ENCODE assay signal across 16 mouse cellular contexts in genomic region chr17:30465060-30465762, GRCm38 (mm10).
A peak's percentile ranks its signal among the peaks of the same experiment; 100 is the strongest.
DNase-seq lines count a peak whose midpoint lies in the region; ATAC-seq and TF ChIP-seq lines count a peak whose summit lies in the region.
"Had no signal": no experiment of that assay in that cellular context is flagged by ENCODE, and none has a peak within 500 bp of the region (broad histone marks: within the 10 kb centered on the region; RNA-seq: fewer than 3 reads in every experiment).

No protein-coding gene starts in this region.

- TF ChIP-seq CTCF in intestine, postnatal 0 days (IDR thresholded peaks at IDR 0.05; ENCODE audit: low read depth): no peak
- TF ChIP-seq CTCF in G1E (IDR thresholded peaks at IDR 0.05; ENCODE audit: low read depth, low read length): 0 out of 2 replicates have a peak, but pooled peaks have one; percentile 5

- peaks cover 24% of the 10 kb centered on the region for H3K4me1 ChIP-seq in intestine, embryonic 14.5 days (replicated peaks; ENCODE audit: control insufficient read depth, insufficient read depth, low read length)
- no peaks in the 10 kb centered on the region for H3K4me1 ChIP-seq in intestine, postnatal 0 days (replicated peaks; ENCODE audit: control insufficient read depth, insufficient read depth, low read length)
- H3K4me1 ChIP-seq in G1E (ENCODE audit: insufficient read depth, low read depth, low read length): no peaks in the 10 kb centered on the region
- H3K4me1 ChIP-seq in forebrain, embryonic 12.5 days: peaks cover 57% of the 10 kb centered on the region

- H3K79me2 ChIP-seq in myocyte (ENCODE audit: control insufficient read depth, insufficient read depth): no peaks in the 10 kb centered on the region

- no peaks in the 10 kb centered on the region for H3K36me3 ChIP-seq in intestine, embryonic 14.5 days (ENCODE audit: control insufficient read depth, insufficient read depth, low read length)
- H3K36me3 ChIP-seq in intestine, postnatal 0 days (ENCODE audit: control insufficient read depth, insufficient read depth): peaks cover 4% of the 10 kb centered on the region; the same call in 1 of the 2 replicates
- H3K36me3 ChIP-seq in G1E (replicated peaks): peaks cover 26% of the 10 kb centered on the region
- no peaks in the 10 kb centered on the region for H3K36me3 ChIP-seq in myocyte (ENCODE audit: control insufficient read depth, insufficient read depth)
- H3K36me3 ChIP-seq in forebrain, embryonic 12.5 days (replicated peaks): no peaks in the 10 kb centered on the region
- H3K36me3 ChIP-seq: embryonic facial prominence, embryonic 12.5 days; forebrain, embryonic 10.5 days; hindbrain, embryonic 15.5 days; kidney, embryonic 15.5 days; neural tube, embryonic 15.5 days had no signal

- H3K27me3 ChIP-seq in intestine, embryonic 14.5 days (replicated peaks; ENCODE audit: control insufficient read depth, insufficient read depth, low read length): no peaks in the 10 kb centered on the region
- H3K27me3 ChIP-seq in intestine, postnatal 0 days (replicated peaks; ENCODE audit: control insufficient read depth, insufficient read depth, low read length): no peaks in the 10 kb centered on the region
- no peaks in the 10 kb centered on the region for H3K27me3 ChIP-seq in G1E (ENCODE audit: insufficient read depth, low read length)
- no peaks in the 10 kb centered on the region for H3K27me3 ChIP-seq in myocyte (ENCODE audit: control insufficient read depth, insufficient read depth, insufficient read length)
- peaks cover 3% of the 10 kb centered on the region; the same call in 1 of the 2 replicates for H3K27me3 ChIP-seq in forebrain, embryonic 12.5 days
- H3K27me3 ChIP-seq: embryonic facial prominence, embryonic 12.5 days; hindbrain, embryonic 15.5 days; kidney, embryonic 15.5 days; neural tube, embryonic 15.5 days had no signal

- no peaks in the 10 kb centered on the region for H3K9me3 ChIP-seq in intestine, embryonic 14.5 days (ENCODE audit: control insufficient read depth, low read length)
- no peaks in the 10 kb centered on the region for H3K9me3 ChIP-seq in intestine, postnatal 0 days (ENCODE audit: control insufficient read depth)
- H3K9me3 ChIP-seq in G1E (replicated peaks): no peaks in the 10 kb centered on the region
- H3K9me3 ChIP-seq in forebrain, embryonic 12.5 days: no peaks in the 10 kb centered on the region
- H3K9me3 ChIP-seq: embryonic facial prominence, embryonic 12.5 days; forebrain, embryonic 10.5 days; hindbrain, embryonic 15.5 days; kidney, embryonic 15.5 days; neural tube, embryonic 15.5 days had no signal

- H3ac ChIP-seq in myocyte (ENCODE audit: control insufficient read depth, insufficient read length): no peak overlapping the region

- DNase-seq in intestine, embryonic 14.5 days (ENCODE audit: low spot score): no peak
- DNase-seq in 3T3-L1 (ENCODE audit: low read depth, low spot score) (peak; percentile 87), G1E (ENCODE audit: low spot score) (no peak)
- no peak for DNase-seq in right cerebral cortex, postnatal 4 days
- DNase-seq: retina, postnatal 1 day had no signal

- H3K9ac ChIP-seq in intestine, embryonic 14.5 days (ENCODE audit: low read length): no peak overlapping the region
- no peak overlapping the region for H3K9ac ChIP-seq in intestine, postnatal 0 days (ENCODE audit: low read depth, low read length)
- no peak overlapping the region for H3K9ac ChIP-seq in forebrain, embryonic 12.5 days
- H3K9ac ChIP-seq: embryonic facial prominence, embryonic 12.5 days; hindbrain, embryonic 15.5 days; kidney, embryonic 15.5 days; neural tube, embryonic 15.5 days had no signal

- 42% methylated on average over 6 of the region's 6 CpGs for WGBS in intestine, embryonic 14.5 days
- 65% methylated on average over 6 of the region's 6 CpGs for WGBS in intestine, postnatal 0 days
- 85% methylated on average over 6 of the region's 6 CpGs for WGBS in forebrain, embryonic 12.5 days

- H3K4me2 ChIP-seq in intestine, embryonic 14.5 days (ENCODE audit: low read length): no peak overlapping the region
- no peak overlapping the region for H3K4me2 ChIP-seq in intestine, postnatal 0 days (replicated peaks; ENCODE audit: low read depth)
- H3K4me2 ChIP-seq in myocyte (ENCODE audit: low read depth): no peak overlapping the region
- H3K4me2 ChIP-seq in forebrain, embryonic 12.5 days: no peak overlapping the region
- H3K4me2 ChIP-seq: embryonic facial prominence, embryonic 12.5 days; hindbrain, embryonic 15.5 days; kidney, embryonic 15.5 days; liver, embryonic 11.5 days; neural tube, embryonic 15.5 days had no signal

- peak; percentile 64; the same call in 1 of the 2 replicates for ATAC-seq in intestine, embryonic 14.5 days (replicated peaks; ENCODE audit: low FRiP score, low TSS enrichment, low read depth)
- ATAC-seq in intestine, postnatal 0 days: no peak
- ATAC-seq in G1E (ENCODE audit: extremely low read depth, insufficient number of reproducible peaks, low FRiP score, poor library complexity, severe bottlenecking): no peak
- no peak for ATAC-seq in forebrain, embryonic 12.5 days (ENCODE audit: low FRiP score)
- ATAC-seq: activated CD4-positive, CD25-positive, alpha-beta regulatory T cell, adult 4 months had no signal

- H3K4me3 ChIP-seq in intestine, embryonic 14.5 days (ENCODE audit: low read depth, low read length): no peak overlapping the region
- H3K4me3 ChIP-seq in intestine, postnatal 0 days (ENCODE audit: low read depth, low read length): no peak overlapping the region
- no peak overlapping the region for H3K4me3 ChIP-seq in G1E (ENCODE audit: low read depth, low read length)
- H3K4me3 ChIP-seq in myocyte: no peak overlapping the region
- H3K4me3 ChIP-seq in forebrain, embryonic 12.5 days (replicated peaks): no peak overlapping the region
- H3K4me3 ChIP-seq: embryonic facial prominence, embryonic 12.5 days; forebrain, embryonic 10.5 days; hindbrain, embryonic 15.5 days; kidney, embryonic 15.5 days; neural tube, embryonic 15.5 days had no signal

- TF ChIP-seq POLR2A in myocyte (IDR thresholded peaks at IDR 0.05; ENCODE audit: insufficient read length, low read depth): no peak

- no peak overlapping the region for H3K27ac ChIP-seq in intestine, embryonic 14.5 days (ENCODE audit: low read depth)
- H3K27ac ChIP-seq in intestine, postnatal 0 days (ENCODE audit: low read depth, low read length): no peak overlapping the region
- H3K27ac ChIP-seq in forebrain, embryonic 12.5 days: no peak overlapping the region
- H3K27ac ChIP-seq: embryonic facial prominence, embryonic 12.5 days; forebrain, embryonic 10.5 days; hindbrain, embryonic 15.5 days; kidney, embryonic 15.5 days; macrophage; neural tube, embryonic 15.5 days had no signal

TF ChIP-seq in myocyte, 11 proteins besides CTCF, POLR2A, EP300 and RAD21:
- TF ChIP-seq REST (IDR thresholded peaks at IDR 0.05; ENCODE audit: insufficient read depth, insufficient read length) (no peak), MYOG (IDR thresholded peaks at IDR 0.05; ENCODE audit: control insufficient read depth in 1 of 3, insufficient read depth in 1 of 3, insufficient read length in 2 of 3, low read depth in 2 of 3) (no peak), POLR2AphosphoS2 (IDR thresholded peaks at IDR 0.05; ENCODE audit: insufficient read length, low read depth) (no peak), USF1 (IDR thresholded peaks at IDR 0.05; ENCODE audit: low read depth) (peak; percentile 72), MAX (IDR thresholded peaks at IDR 0.05; ENCODE audit: low read depth) (peak; percentile 56)
